Mouse (Mus musculus): Measurements from ENCODE around the gene Dr1.

DNA sequence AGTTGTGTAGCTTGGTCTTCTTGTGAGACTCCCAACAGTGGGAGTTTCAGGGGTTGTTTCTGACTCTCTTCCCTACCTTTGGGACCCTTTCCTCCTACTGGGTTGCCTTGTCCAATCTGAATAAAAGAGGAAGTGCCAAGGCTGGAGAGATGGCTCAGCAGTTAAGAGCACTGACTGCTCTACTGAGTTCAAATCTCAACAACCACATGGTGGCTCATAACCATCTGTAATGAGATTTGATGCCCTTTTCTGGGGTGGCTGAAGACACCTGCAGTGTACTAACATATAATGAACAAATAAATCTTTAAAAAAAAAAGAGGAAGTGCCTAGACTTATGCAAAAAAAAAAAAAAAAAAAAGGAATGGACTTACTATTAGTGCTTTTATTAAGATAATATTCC, 44.6 kb upstream of the Dr1 start:
- TF ChIP-seq CTCF (IDR thresholded peaks at IDR 0.05; ENCODE audit: low read depth): no peak
- no peak for TF ChIP-seq EP300 (optimal IDR thresholded peaks at IDR 0.05)

Data from stomach, postnatal 0 days (tissue).